Mouse (Mus musculus) olfactory bulb, adult 2 months (tissue): ENCODE results near the gene Pde6g. TPM values are rescaled to one million over a fixed set of nuclear protein-coding genes. Genes with fewer than 3 reads are reported as not detected.
A peak's percentile ranks its signal among the peaks of the same experiment; 100 is the strongest.

Experiments used
- H3K27ac ChIP-seq: fragments of 200-500 bp; 2 replicates; pipeline ENCODE4 v1.5.1; 2012; ENCODE audit warnings: low read depth, low read length; ENCODE audit not compliant: insufficient read depth
- H3K4me1 ChIP-seq: fragments of 200-500 bp; 2 replicates; pipeline ENCODE4 v1.6.1; 2012; ENCODE audit warnings: low read length; ENCODE audit not compliant: control insufficient read depth, insufficient read depth
- H3K4me3 ChIP-seq: fragments of 200-500 bp; 2 replicates; pipeline ENCODE4 v1.5.1; 2012; ENCODE audit warnings: mild to moderate bottlenecking, low read depth, low read length, moderate library complexity; ENCODE audit not compliant: insufficient read depth
- CTCF ChIP-seq: fragments of 200-500 bp; IDR thresholded peaks from 2 replicates; pipeline ENCODE4 v1.5.1; 2012; ENCODE audit warnings: low read depth, mild to moderate bottlenecking, low read length, moderate library complexity; ENCODE audit not compliant: insufficient read depth
- POLR2A ChIP-seq: fragments of 200-500 bp; IDR thresholded peaks from 2 replicates; pipeline ENCODE4 v1.6.1; 2012; ENCODE audit warnings: mild to moderate bottlenecking, low read depth, low read length, moderate library complexity; ENCODE audit not compliant: insufficient read depth
- WGBS: fragments of 180-500 bp; shearing (Covaris S2); methylation state at CpG from one replicate; pipeline ENCODE4 v1.1.7; 2018; 5-methylcytosine and 5-hydroxymethylcytosine counted together
- polyA plus RNA-seq: library from polyadenylated mRNA; stranded (reverse); fragments of >200 nt; gene quantifications from 2 replicates; pipeline ENCODE4 v1.2.4, GENCODE M21; 2012; ENCODE audit warnings: low replicate concordance; ENCODE audit not compliant: missing spikeins, insufficient read depth, insufficient read length

Gene Pde6g
- polyA plus RNA-seq, 1 experiment: not detected

- Histone ChIP-seq H3K4me3 (peak within 1 kb of the TSS; percentile 67), H3K4me1 (peaks cover 8% of the 10 kb centered on the region), H3K27ac (peak within 1 kb of the TSS; percentile 59)
- WGBS: 3% methylated on average over 62 of the region's 62 CpGs
- TF ChIP-seq POLR2A (peak; percentile 92), CTCF (no peak)
Measured at GRCm38 (mm10) chr11:120457772-120458751, 4.8 kb upstream of the Pde6g start, which contains the start of the genes Oxld1 and Ccdc137. Gene Oxld1, minus strand, starts transcription at chr11:120458068. Gene Ccdc137, plus strand, starts transcription at chr11:120458115.

DNA sequence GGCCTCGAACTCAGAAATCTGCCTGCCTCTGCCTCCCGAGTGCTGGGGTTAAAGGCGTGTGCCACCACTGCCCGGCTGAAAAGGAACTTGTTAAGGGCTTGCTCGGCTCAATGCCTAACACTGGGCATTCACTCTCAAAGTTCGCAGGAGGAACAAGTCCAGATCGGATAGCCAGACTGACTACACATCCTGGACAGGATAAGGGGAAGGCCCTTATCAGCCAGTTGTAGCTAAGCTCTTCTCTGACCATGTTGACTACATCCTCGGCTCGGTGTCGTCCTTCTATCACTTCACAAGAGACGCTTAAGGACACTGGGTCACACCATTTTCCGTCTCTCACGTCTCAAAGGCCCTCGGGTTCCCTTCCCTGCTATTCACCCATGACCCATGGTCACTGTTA is 4.1 kb upstream of the Pde6g start:
- WGBS: 16% methylated on average over 14 of the region's 14 CpGs
- H3K4me3 ChIP-seq: peak overlapping the region; percentile 67
- peaks cover 8% of the 10 kb centered on the region for H3K4me1 ChIP-seq
- TF ChIP-seq POLR2A (no peak), CTCF (no peak)
- H3K27ac ChIP-seq: peak overlapping the region; percentile 59

DNA sequence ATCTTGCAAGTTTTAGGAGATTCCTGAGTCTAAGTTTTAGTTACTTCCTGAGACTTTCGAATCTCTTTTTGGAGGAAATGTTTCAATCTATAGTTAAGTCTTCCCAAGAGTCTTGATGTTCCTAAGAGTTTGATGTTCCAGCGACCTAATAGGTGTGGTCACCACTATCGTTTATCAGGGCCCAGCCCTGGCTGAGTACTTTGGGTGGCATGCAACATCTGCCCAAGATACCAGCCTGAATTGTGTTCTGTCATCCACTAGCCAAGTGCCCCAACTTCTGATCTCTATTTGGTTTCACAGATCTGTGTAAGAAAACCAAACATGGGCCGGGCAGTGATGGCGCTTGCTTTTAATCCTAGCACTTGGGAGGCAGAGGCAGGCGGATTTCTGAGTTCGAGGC is 2.1 kb upstream of the Pde6g start:
- WGBS: 94% methylated on average over 7 of the region's 7 CpGs
- no peak overlapping the region for H3K27ac ChIP-seq
- H3K4me1 ChIP-seq: peaks cover 8% of the 10 kb centered on the region
- TF ChIP-seq POLR2A (no peak), CTCF (no peak)
- no peak overlapping the region for H3K4me3 ChIP-seq

DNA sequence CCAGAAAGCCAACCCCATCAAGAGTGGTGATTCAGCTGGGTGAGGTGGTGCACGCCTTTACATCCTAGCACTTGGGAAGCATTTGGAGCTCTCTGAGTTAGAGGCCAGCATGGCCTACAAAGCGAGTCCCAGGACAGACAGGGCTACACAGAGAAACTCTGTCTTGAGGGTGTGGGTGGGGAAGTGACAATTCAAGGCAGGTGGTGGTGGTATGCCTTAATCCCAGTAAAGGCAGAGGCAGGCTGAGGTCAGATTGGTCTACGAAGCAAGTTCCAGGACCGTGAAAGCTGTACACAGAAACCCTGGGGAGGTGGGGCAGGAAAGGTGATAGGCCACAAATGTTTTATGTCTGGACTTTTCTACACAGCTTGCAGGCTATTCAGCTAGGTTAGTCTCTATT is 1.7 kb upstream of the Pde6g start:
- TF ChIP-seq CTCF (no peak), POLR2A (no peak)
- peaks cover 8% of the 10 kb centered on the region for H3K4me1 ChIP-seq
- no peak overlapping the region for H3K27ac ChIP-seq
- H3K4me3 ChIP-seq: no peak overlapping the region
- 88% methylated on average over 4 of the region's 4 CpGs for WGBS

DNA sequence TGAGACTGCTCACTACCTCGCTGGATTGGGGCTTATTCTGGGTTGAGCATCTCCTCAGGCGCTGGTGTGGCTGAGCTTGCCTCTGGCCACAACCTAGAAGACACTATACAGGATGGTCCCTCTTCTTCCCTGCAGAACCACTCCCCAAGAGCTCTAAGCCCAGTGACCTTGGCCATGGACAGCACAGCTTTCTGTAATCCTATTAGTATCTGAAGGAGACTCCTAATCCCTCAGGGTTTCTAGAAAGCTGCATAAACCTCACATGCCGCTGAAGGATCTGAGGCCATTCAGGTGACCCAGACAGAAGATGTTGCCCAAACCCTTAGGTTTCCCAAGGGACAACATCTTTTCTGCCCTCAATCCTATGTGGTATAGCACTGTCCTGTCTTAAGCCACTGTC is 1.1 kb downstream of the Pde6g start:
- TF ChIP-seq CTCF (no peak), POLR2A (no peak)
- H3K27ac ChIP-seq: no peak overlapping the region
- H3K4me3 ChIP-seq: no peak overlapping the region
- 72% methylated on average over 3 of the region's 3 CpGs for WGBS
- H3K4me1 ChIP-seq: peaks cover 4% of the 10 kb centered on the region

DNA sequence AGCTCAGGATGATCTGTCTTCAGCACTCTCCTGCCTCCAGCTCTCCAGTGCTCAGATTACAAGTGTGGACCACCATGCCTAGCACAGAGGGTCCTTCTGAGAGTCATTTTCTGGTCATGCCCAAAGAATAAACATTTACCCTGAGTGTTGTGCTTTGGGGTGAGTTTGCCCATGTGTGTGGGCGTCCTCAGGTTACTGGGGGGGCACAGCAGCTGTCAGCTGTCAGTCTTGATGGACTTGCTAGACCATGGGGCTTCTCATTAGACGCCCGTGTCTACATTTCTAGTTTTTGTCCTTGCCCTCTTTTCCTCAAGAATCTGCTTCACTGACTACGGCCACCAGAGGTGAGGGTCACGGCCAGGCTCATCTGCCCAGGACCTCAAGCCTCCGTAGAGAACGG is 6.1 kb downstream of the Pde6g start:
- 77% methylated on average over 7 of the region's 7 CpGs for WGBS
- Histone ChIP-seq H3K4me1 (no peaks in the 10 kb centered on the region), H3K4me3 (no peak overlapping the region), H3K27ac (no peak overlapping the region)
- TF ChIP-seq CTCF (no peak), POLR2A (no peak)

- Histone ChIP-seq H3K4me1 (no peaks in the 10 kb centered on the region), H3K27ac (no peak overlapping the region)
- TF ChIP-seq CTCF (no peak), POLR2A (no peak)
Measured at GRCm38 (mm10) chr11:120445475-120445874, 7.8 kb downstream of the Pde6g start.

DNA sequence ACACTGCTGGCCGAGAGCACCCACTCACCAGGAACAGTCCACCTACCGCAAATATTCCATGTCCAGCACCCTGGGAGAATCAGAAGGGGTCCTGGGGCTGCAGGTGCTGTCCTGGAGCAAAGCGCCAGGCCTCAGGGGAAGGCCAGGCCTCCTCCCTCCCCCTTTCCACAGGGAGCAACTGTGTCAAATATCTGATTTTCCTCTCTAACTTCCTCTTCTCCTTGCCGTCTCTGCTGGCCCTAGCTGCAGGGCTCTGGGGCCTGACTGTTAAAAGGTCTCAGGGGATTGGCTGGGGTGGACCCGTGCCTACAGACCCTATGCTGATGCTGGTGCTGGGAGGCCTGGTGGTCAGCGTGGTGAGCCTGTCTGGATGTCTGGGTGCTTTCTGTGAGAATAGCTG is 9.2 kb downstream of the Pde6g start:
- TF ChIP-seq CTCF (no peak), POLR2A (no peak)
- no peaks in the 10 kb centered on the region for H3K4me1 ChIP-seq
- WGBS: 78% methylated on average over 6 of the region's 6 CpGs
- H3K4me3 ChIP-seq: no peak overlapping the region
- H3K27ac ChIP-seq: no peak overlapping the region

More at GRCm38 (mm10) chr11:120445475-120445874, 7.8 kb downstream of the Pde6g start:
- 75% methylated on average over 3 of the region's 3 CpGs for WGBS
- H3K4me3 ChIP-seq: no peak overlapping the region

- no peak overlapping the region for H3K4me3 ChIP-seq
- TF ChIP-seq POLR2A (no peak), CTCF (no peak)
- 92% methylated on average over 3 of the region's 3 CpGs for WGBS
Measured at GRCm38 (mm10) chr11:120442765-120443280, 10.5 kb downstream of the Pde6g start.

More at GRCm38 (mm10) chr11:120442765-120443280, 10.5 kb downstream of the Pde6g start:
- Histone ChIP-seq H3K4me1 (no peaks in the 10 kb centered on the region), H3K27ac (no peak overlapping the region)
